Mouse (Mus musculus): ENCODE measurements around the gene Krtap1-5. TPM values are rescaled to one million over a fixed set of nuclear protein-coding genes. Genes with fewer than 3 reads are reported as not detected.

The Krtap1-5 gene
- total and polyA plus RNA-seq, 2 experiments from 2014 or later: not detected

GRCm38 (mm10) chr11:99566530-99566929, 14.3 kb downstream of the Krtap1-5 start, which contains the start of gene Krtap3-1:
Gene Krtap3-1, minus strand, starts transcription at chr11:99566630.
- H3K9ac ChIP-seq: no peak within 1 kb of the TSS
- no peak for DNase-seq
- H3K36me3 ChIP-seq (ENCODE audit: insufficient read depth): no peaks in the 10 kb centered on the region
- no peak for TF ChIP-seq CTCF (IDR thresholded peaks at IDR 0.05; ENCODE audit: low read depth)
- 94% methylated on average over 7 of the region's 7 CpGs for WGBS
- ATAC-seq: no peak
- no peaks in the 10 kb centered on the region for H3K27me3 ChIP-seq (ENCODE audit: insufficient read depth, low read length)
- no peaks in the 10 kb centered on the region for H3K4me1 ChIP-seq (ENCODE audit: insufficient read depth)
- no peak within 1 kb of the TSS for H3K27ac ChIP-seq (ENCODE audit: low read depth, low read length)
- H3K4me2 ChIP-seq (ENCODE audit: low read depth): no peak within 1 kb of the TSS
- no peak within 1 kb of the TSS for H3K4me3 ChIP-seq (ENCODE audit: low read depth, low read length)
- no peaks in the 10 kb centered on the region for H3K9me3 ChIP-seq (ENCODE audit: low read length)

- H3K27ac ChIP-seq (ENCODE audit: low read depth, low read length): no peak overlapping the region
- no peaks in the 10 kb centered on the region for H3K4me1 ChIP-seq (ENCODE audit: insufficient read depth)
- H3K9ac ChIP-seq: no peak overlapping the region
- DNase-seq (no peak), ATAC-seq (no peak)
- no peak overlapping the region for H3K4me2 ChIP-seq (ENCODE audit: low read depth)
- H3K9me3 ChIP-seq (ENCODE audit: low read length): no peaks in the 10 kb centered on the region
- H3K36me3 ChIP-seq (ENCODE audit: insufficient read depth): no peaks in the 10 kb centered on the region
- H3K4me3 ChIP-seq (ENCODE audit: low read depth, low read length): no peak overlapping the region
- WGBS: 85% methylated on average over 6 of the region's 6 CpGs
- no peaks in the 10 kb centered on the region for H3K27me3 ChIP-seq (ENCODE audit: insufficient read depth, low read length)
- TF ChIP-seq CTCF (IDR thresholded peaks at IDR 0.05; ENCODE audit: low read depth): no peak
Observed at GRCm38 (mm10) chr11:99562580-99562979, 18.2 kb downstream of the Krtap1-5 start.

- no peaks in the 10 kb centered on the region for H3K9me3 ChIP-seq (ENCODE audit: low read length)
- H3K4me2 ChIP-seq (ENCODE audit: low read depth): no peak within 1 kb of the TSS
- no peak for ATAC-seq
- DNase-seq: no peak
- H3K4me1 ChIP-seq (ENCODE audit: insufficient read depth): no peaks in the 10 kb centered on the region
- no peak within 1 kb of the TSS for H3K9ac ChIP-seq
- no peaks in the 10 kb centered on the region for H3K27me3 ChIP-seq (ENCODE audit: insufficient read depth, low read length)
- no peak for TF ChIP-seq CTCF (IDR thresholded peaks at IDR 0.05; ENCODE audit: low read depth)
- WGBS: 95% methylated on average over 9 of the region's 9 CpGs
- no peaks in the 10 kb centered on the region for H3K36me3 ChIP-seq (ENCODE audit: insufficient read depth)
- no peak within 1 kb of the TSS for H3K4me3 ChIP-seq (ENCODE audit: low read depth, low read length)
- H3K27ac ChIP-seq (ENCODE audit: low read depth, low read length): no peak within 1 kb of the TSS
Observed at GRCm38 (mm10) chr11:99559366-99559765, 21.4 kb downstream of the Krtap1-5 start, which contains the start of gene Gm11939. Gene Gm11939, minus strand, starts transcription at chr11:99559466.

GRCm38 (mm10) chr11:99557976-99558745, 22.7 kb downstream of the Krtap1-5 start:
- no peak for ATAC-seq

GRCm38 (mm10) chr11:99556753-99557152, 24.1 kb downstream of the Krtap1-5 start, which contains the start of gene Krtap3-2:
Gene Krtap3-2, minus strand, starts transcription at chr11:99556853.
- H3K36me3 ChIP-seq (ENCODE audit: insufficient read depth): no peaks in the 10 kb centered on the region
- 95% methylated on average over 2 of the region's 2 CpGs for WGBS
- DNase-seq: no peak
- no peak within 1 kb of the TSS for H3K9ac ChIP-seq
- H3K27me3 ChIP-seq (ENCODE audit: insufficient read depth, low read length): no peaks in the 10 kb centered on the region
- no peak for TF ChIP-seq CTCF (IDR thresholded peaks at IDR 0.05; ENCODE audit: low read depth)
- H3K4me2 ChIP-seq (ENCODE audit: low read depth): no peak within 1 kb of the TSS
- no peaks in the 10 kb centered on the region for H3K4me1 ChIP-seq (ENCODE audit: insufficient read depth)
- no peaks in the 10 kb centered on the region for H3K9me3 ChIP-seq (ENCODE audit: low read length)
- H3K27ac ChIP-seq (ENCODE audit: low read depth, low read length): no peak within 1 kb of the TSS
- H3K4me3 ChIP-seq (ENCODE audit: low read depth, low read length): no peak within 1 kb of the TSS
- no peak for ATAC-seq

More at GRCm38 (mm10) chr11:99557976-99558745, 22.7 kb downstream of the Krtap1-5 start:
- H3K9ac ChIP-seq: no peak overlapping the region
- H3K27ac ChIP-seq (ENCODE audit: low read depth, low read length): no peak overlapping the region
- H3K4me3 ChIP-seq (ENCODE audit: low read depth, low read length): no peak overlapping the region
- no peak for TF ChIP-seq CTCF (IDR thresholded peaks at IDR 0.05; ENCODE audit: low read depth)
- no peak overlapping the region for H3K4me2 ChIP-seq (ENCODE audit: low read depth)
- 91% methylated on average over 3 of the region's 3 CpGs for WGBS
- H3K4me1 ChIP-seq (ENCODE audit: insufficient read depth): no peaks in the 10 kb centered on the region
- H3K27me3 ChIP-seq (ENCODE audit: insufficient read depth, low read length): no peaks in the 10 kb centered on the region
- no peaks in the 10 kb centered on the region for H3K9me3 ChIP-seq (ENCODE audit: low read length)
- DNase-seq: no peak
- H3K36me3 ChIP-seq (ENCODE audit: insufficient read depth): no peaks in the 10 kb centered on the region

GRCm38 (mm10) chr11:99556195-99556594, 24.6 kb downstream of the Krtap1-5 start:
- no peaks in the 10 kb centered on the region for H3K27me3 ChIP-seq (ENCODE audit: insufficient read depth, low read length)
- H3K9me3 ChIP-seq (ENCODE audit: low read length): no peaks in the 10 kb centered on the region
- no peak overlapping the region for H3K9ac ChIP-seq
- no peak overlapping the region for H3K4me3 ChIP-seq (ENCODE audit: low read depth, low read length)
- TF ChIP-seq CTCF (IDR thresholded peaks at IDR 0.05; ENCODE audit: low read depth): no peak
- no peak overlapping the region for H3K4me2 ChIP-seq (ENCODE audit: low read depth)
- H3K27ac ChIP-seq (ENCODE audit: low read depth, low read length): no peak overlapping the region
- no peaks in the 10 kb centered on the region for H3K4me1 ChIP-seq (ENCODE audit: insufficient read depth)
- 94% methylated on average over 2 of the region's 2 CpGs for WGBS
- ATAC-seq (no peak), DNase-seq (no peak)
- H3K36me3 ChIP-seq (ENCODE audit: insufficient read depth): no peaks in the 10 kb centered on the region

GRCm38 (mm10) chr11:99550765-99551164, 30.1 kb downstream of the Krtap1-5 start, which contains the start of gene Krtap3-3:
Gene Krtap3-3, minus strand, starts transcription at chr11:99550865.
- H3K4me2 ChIP-seq (ENCODE audit: low read depth): no peak within 1 kb of the TSS
- H3K27ac ChIP-seq (ENCODE audit: low read depth, low read length): no peak within 1 kb of the TSS
- no peaks in the 10 kb centered on the region for H3K9me3 ChIP-seq (ENCODE audit: low read length)
- no peaks in the 10 kb centered on the region for H3K36me3 ChIP-seq (ENCODE audit: insufficient read depth)
- WGBS: 46% methylated on average over 4 of the region's 4 CpGs
- TF ChIP-seq CTCF (IDR thresholded peaks at IDR 0.05; ENCODE audit: low read depth): no peak
- no peak for DNase-seq
- H3K27me3 ChIP-seq (ENCODE audit: insufficient read depth, low read length): no peaks in the 10 kb centered on the region
- H3K4me3 ChIP-seq (ENCODE audit: low read depth, low read length): no peak within 1 kb of the TSS
- ATAC-seq: no peak
- H3K9ac ChIP-seq: no peak within 1 kb of the TSS
- H3K4me1 ChIP-seq (ENCODE audit: insufficient read depth): no peaks in the 10 kb centered on the region

All from forebrain, postnatal 0 days (tissue).